Comparison of ENCODE assay signal across 7 mouse cellular contexts in genomic region chr6:92521526-92522075, GRCm38 (mm10).
DNase-seq lines count a peak whose midpoint lies in the region.

No protein-coding gene starts in this region.

- peak; percentile 44 for DNase-seq in testis, postnatal 10 days (ENCODE audit: low spot score)
- no peak for DNase-seq in testis, postnatal 14 days (ENCODE audit: low spot score)
- DNase-seq in cerebellum, postnatal 10 days = peak; percentile 95 to 96
- peak; percentile 46 to 49 for DNase-seq in heart, postnatal 36 days
- peak; percentile 61 to 72 for DNase-seq in left cerebral cortex, postnatal 10 days (ENCODE audit: extremely low spot score in 1 of 2, low spot score in 2 of 2)
- no peak for DNase-seq in spleen, adult 12 weeks (ENCODE audit: low spot score)
- DNase-seq in spleen, postnatal 14 days (ENCODE audit: low spot score in 2 of 2) = no peak

- intact Hi-C loops in heart, postnatal 36 days (cut with DNase I) = no loop called here
- intact Hi-C loops in left cerebral cortex, postnatal 10 days (cut with DNase I) = no loop called here

Comparison
In these comparisons a context has a peak if more than half of its experiments do, and no peak if none do; other contexts are left out.
1. DNase-seq: peak in testis, postnatal 10 days (single experiment), cerebellum, postnatal 10 days (2 of 2), heart, postnatal 36 days (2 of 2) and left cerebral cortex, postnatal 10 days (2 of 2); none in testis, postnatal 14 days (single experiment), spleen, adult 12 weeks (single experiment) and spleen, postnatal 14 days (0 of 2).